Mouse (Mus musculus) forebrain, embryonic 16.5 days (tissue): ENCODE measurements around the gene 4833427G06Rik. TPM values are rescaled to one million over a fixed set of nuclear protein-coding genes. Genes with fewer than 3 reads are reported as not detected.
A peak's percentile ranks its signal among the peaks of the same experiment; 100 is the strongest.

Experiments
- ATAC-seq: fragments of 200-750 bp; cut with Nextera tagmentation; 2 replicates; pipeline ENCODE4 v1.8.0; 2017; ENCODE audit warnings: mild to moderate bottlenecking, moderate library complexity
- H3K27ac ChIP-seq: fragments of 300-500 bp; sonication (generic); 2 replicates; pipeline ENCODE4 v1.5.1; 2014; ENCODE audit warnings: low read length, control low read depth
- H3K27me3 ChIP-seq: fragments of 300-500 bp; sonication (generic); replicated peaks from 2 replicates; pipeline ENCODE4 v1.6.1; 2014; ENCODE audit warnings: low read length; ENCODE audit not compliant: control insufficient read depth, insufficient read depth
- H3K36me3 ChIP-seq: fragments of 300-500 bp; sonication (generic); 2 replicates; pipeline ENCODE4 v1.6.1; 2014; ENCODE audit not compliant: control insufficient read depth, insufficient read depth
- H3K4me1 ChIP-seq: fragments of 300-500 bp; sonication (generic); replicated peaks from 2 replicates; pipeline ENCODE4 v1.6.1; 2014; ENCODE audit warnings: low read length; ENCODE audit not compliant: control insufficient read depth, insufficient read depth
- H3K4me2 ChIP-seq: fragments of 300-500 bp; sonication (generic); 2 replicates; pipeline ENCODE4 v1.6.1; 2014; ENCODE audit warnings: mild to moderate bottlenecking, low read length, control low read depth
- H3K4me3 ChIP-seq: fragments of 300-500 bp; sonication (generic); replicated peaks from 2 replicates; pipeline ENCODE4 v1.5.1; 2014; ENCODE audit warnings: mild to moderate bottlenecking, low read length, control low read depth
- H3K9ac ChIP-seq: fragments of 300-500 bp; sonication (generic); replicated peaks from 2 replicates; pipeline ENCODE4 v1.6.1; 2014; ENCODE audit warnings: low read depth, low read length, control low read depth
- H3K9me3 ChIP-seq: fragments of 300-500 bp; sonication (generic); 2 replicates; pipeline ENCODE4 v1.6.1; 2016; ENCODE audit warnings: low read length; ENCODE audit not compliant: control insufficient read depth
- WGBS: fragments of 180-500 bp; shearing (Covaris S2); extraction: QIAGEN DNeasy Blood & Tissue Kit; methylation state at CpG from one replicate; pipeline ENCODE4 v1.1.7; 2014; 5-methylcytosine and 5-hydroxymethylcytosine counted together
- polyA plus RNA-seq: library from polyadenylated mRNA; unstranded; fragments of >200 nt; fragmentation: Nextera tagmentation; extraction: Ambion mirVana; gene quantifications from 2 replicates; pipeline ENCODE4 v1.2.1, GENCODE M21; 2015

4833427G06Rik gene
- polyA plus RNA-seq, 1 experiment from 2014 or later, result 0.22 TPM

DNA sequence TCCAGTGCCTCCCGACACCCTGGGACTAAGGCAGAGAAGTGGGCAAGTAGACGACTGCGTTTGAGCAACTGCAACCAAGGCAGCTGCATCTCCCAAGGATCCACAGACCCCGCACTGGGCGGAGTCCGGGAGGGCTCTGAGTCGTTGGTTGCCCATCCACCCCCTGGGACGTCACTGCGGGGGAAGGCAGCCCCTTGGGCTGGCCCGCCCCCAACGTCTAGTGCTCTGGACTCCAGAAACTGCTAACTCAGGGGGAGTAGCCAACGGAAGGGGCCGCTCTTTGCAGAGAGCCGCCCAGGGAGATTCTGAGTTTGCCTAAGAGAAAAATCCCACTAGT lies 24.9 kb downstream of the 4833427G06Rik start, which contains the start of gene Layn:
Gene Layn (minus strand): TSS at position 116 of the 337 bp plus-strand sequence.
- ATAC-seq, result peak; percentile 93
- H3K4me2 ChIP-seq, result peak within 1 kb of the TSS; percentile 50
- under 1% methylated on average over 14 of the region's 14 CpGs for WGBS
- peak within 1 kb of the TSS; percentile 31 for H3K9ac ChIP-seq
- H3K9me3 ChIP-seq, result no peaks in the 10 kb centered on the region
- no peaks in the 10 kb centered on the region for H3K27me3 ChIP-seq
- H3K4me1 ChIP-seq, result peaks cover 22% of the 10 kb centered on the region
- H3K4me3 ChIP-seq, result peak within 1 kb of the TSS; percentile 27
- H3K27ac ChIP-seq, result no peak within 1 kb of the TSS
- H3K36me3 ChIP-seq, result no peaks in the 10 kb centered on the region

DNA sequence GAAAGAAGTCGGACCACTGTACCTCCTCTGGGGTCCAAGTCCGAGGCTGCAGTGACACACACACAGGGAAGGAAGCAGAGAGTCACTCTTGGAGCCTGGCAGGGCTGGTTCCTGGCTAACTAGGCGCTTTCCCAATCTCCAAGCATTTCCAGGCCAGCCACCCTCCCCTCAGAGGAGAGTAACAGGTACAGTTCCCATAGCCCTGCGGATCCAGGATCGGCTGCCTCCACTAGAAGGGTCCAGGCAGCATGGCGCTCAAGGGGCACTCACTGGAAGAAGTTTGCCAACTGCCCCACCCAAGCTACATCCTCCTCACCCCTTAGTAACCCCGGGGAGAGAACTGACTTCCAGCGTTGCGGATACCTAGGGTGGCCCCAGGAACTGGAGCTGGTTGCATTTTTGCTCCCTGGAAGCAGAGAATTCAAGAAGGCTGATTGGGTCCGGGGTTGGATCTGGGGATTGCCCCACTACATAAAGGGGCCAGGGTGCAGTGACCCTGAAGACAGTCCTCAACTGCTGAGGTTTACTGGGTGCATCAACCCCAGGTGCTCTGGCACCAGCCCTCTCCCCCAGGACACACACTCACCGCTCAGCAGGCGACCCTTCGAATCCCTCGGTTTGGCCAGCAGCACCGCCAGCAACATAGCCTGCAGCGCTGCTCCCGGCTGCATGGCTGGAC lies 25.4 kb downstream of the 4833427G06Rik start:
- Histone ChIP-seq H3K27me3 (no peaks in the 10 kb centered on the region), H3K4me3 (peak overlapping the region; percentile 27), H3K27ac (no peak overlapping the region), H3K9ac (peak overlapping the region; percentile 31), H3K4me1 (peaks cover 22% of the 10 kb centered on the region), H3K9me3 (no peaks in the 10 kb centered on the region), H3K4me2 (peak overlapping the region; percentile 50), H3K36me3 (no peaks in the 10 kb centered on the region)
- peak; percentile 22; the same call in 1 of the 2 replicates for ATAC-seq
- under 1% methylated on average over 17 of the region's 17 CpGs for WGBS

DNA sequence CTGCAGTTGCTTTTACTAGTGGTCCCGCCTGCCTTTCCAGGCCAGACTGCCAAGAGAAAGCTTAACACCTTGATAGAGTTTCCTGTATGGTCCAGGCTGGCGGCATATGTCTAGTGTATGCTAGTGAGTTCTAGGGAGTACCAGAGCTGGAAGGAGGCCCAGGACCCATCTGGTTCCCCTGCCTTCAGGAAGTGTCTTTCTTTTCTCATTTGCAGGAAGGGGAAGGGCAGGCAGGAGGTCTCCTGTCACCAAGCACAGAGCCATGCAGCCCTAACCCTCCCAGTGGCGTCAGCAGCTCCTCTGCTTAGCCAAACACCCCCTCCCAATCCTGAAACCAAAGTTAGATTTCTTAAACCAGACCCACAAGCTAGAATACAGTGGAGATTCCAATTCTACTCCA lies 26.1 kb downstream of the 4833427G06Rik start:
- H3K4me3 ChIP-seq, result no peak overlapping the region
- peaks cover 22% of the 10 kb centered on the region for H3K4me1 ChIP-seq
- H3K36me3 ChIP-seq, result no peaks in the 10 kb centered on the region
- H3K4me2 ChIP-seq, result peak overlapping the region; percentile 50
- no peaks in the 10 kb centered on the region for H3K9me3 ChIP-seq
- no peaks in the 10 kb centered on the region for H3K27me3 ChIP-seq
- H3K27ac ChIP-seq, result 0 out of 2 replicates have a peak overlapping the region, but pooled peaks have one; percentile 1
- WGBS, result 11% methylated on average over 3 of the region's 3 CpGs
- H3K9ac ChIP-seq, result no peak overlapping the region
- peak; percentile 79 for ATAC-seq

DNA sequence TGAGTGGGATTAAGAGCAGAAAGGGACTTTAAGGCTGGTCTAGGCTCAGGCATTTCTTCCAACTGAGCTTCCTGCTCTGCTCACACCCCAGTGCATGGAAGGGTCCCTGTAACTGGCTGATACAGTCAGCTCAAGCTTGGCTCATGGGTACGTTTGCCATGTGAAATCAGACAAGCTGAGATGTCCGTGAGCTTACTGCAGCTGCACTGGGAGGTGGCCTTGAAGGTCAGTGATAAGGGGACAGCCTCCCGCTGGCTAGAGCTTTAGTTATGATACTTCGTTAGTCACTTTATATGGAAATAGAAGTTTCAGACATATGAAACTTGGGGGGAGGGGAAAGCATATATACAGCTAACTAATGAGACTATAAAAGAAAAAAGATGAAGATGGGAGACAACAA lies 31.1 kb downstream of the 4833427G06Rik start:
- H3K4me2 ChIP-seq, result no peak overlapping the region
- no peak for ATAC-seq
- H3K9ac ChIP-seq, result no peak overlapping the region
- no peaks in the 10 kb centered on the region for H3K27me3 ChIP-seq
- peaks cover 9% of the 10 kb centered on the region for H3K4me1 ChIP-seq
- H3K4me3 ChIP-seq, result no peak overlapping the region
- no peaks in the 10 kb centered on the region for H3K36me3 ChIP-seq
- WGBS, result 84% methylated on average over 4 of the region's 4 CpGs
- no peak overlapping the region for H3K27ac ChIP-seq
- H3K9me3 ChIP-seq, result no peaks in the 10 kb centered on the region

DNA sequence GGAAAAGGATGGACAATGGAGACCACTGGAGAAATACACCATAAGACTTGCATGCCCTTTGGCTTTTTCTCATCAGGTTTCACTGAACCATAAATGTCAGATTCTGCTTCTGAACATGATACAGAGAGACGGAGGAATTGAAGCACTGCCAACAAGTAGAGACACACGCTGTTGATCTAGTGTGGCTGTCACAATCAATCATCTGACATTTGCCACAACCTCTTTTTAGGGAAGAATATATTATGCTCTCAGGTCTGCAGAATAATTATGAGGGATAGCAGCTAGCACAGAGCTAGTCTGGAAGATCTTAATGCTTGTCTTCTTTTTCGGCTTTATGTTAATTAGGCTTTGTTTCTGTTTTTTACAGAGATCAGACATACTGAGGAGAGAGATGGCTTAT lies 33.7 kb downstream of the 4833427G06Rik start:
- no peaks in the 10 kb centered on the region for H3K27me3 ChIP-seq
- no peaks in the 10 kb centered on the region for H3K36me3 ChIP-seq
- WGBS, result 48% methylated on average over 3 of the region's 3 CpGs
- no peak overlapping the region for H3K9ac ChIP-seq
- no peaks in the 10 kb centered on the region for H3K4me1 ChIP-seq
- no peak overlapping the region for H3K4me3 ChIP-seq
- peak overlapping the region; percentile 33; the same call in 1 of the 2 replicates for H3K27ac ChIP-seq
- ATAC-seq, result peak; percentile 43
- H3K9me3 ChIP-seq, result no peaks in the 10 kb centered on the region
- H3K4me2 ChIP-seq, result no peak overlapping the region

DNA sequence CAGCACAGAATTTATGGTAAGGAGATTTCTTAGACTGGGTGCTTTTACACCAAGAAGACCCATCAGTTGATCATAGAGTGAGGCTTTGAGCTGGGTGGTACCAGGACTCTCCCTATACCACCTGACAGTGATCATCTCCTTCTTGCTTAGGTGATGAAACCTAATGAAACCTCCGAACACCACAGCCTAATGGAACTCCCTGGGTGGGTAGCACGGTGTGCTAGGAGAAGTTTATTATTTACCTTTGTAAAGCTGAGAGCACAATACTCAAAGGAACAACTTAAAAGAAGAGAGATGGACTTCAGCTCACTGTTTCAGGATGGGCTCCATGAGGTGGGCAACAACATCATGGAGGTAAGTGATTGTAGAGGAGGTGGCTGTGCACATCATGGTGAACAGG lies 41.3 kb downstream of the 4833427G06Rik start, which contains the start of gene Btg4:
Gene Btg4 (plus strand): TSS at position 301 of the 400 bp plus-strand sequence.
- WGBS, result 89% methylated on average over 2 of the region's 2 CpGs
- H3K9ac ChIP-seq, result no peak within 1 kb of the TSS
- ATAC-seq, result no peak
- no peaks in the 10 kb centered on the region for H3K4me1 ChIP-seq
- H3K27ac ChIP-seq, result no peak within 1 kb of the TSS
- H3K36me3 ChIP-seq, result no peaks in the 10 kb centered on the region
- H3K9me3 ChIP-seq, result no peaks in the 10 kb centered on the region
- no peak within 1 kb of the TSS for H3K4me2 ChIP-seq
- H3K27me3 ChIP-seq, result no peaks in the 10 kb centered on the region
- H3K4me3 ChIP-seq, result no peak within 1 kb of the TSS

DNA sequence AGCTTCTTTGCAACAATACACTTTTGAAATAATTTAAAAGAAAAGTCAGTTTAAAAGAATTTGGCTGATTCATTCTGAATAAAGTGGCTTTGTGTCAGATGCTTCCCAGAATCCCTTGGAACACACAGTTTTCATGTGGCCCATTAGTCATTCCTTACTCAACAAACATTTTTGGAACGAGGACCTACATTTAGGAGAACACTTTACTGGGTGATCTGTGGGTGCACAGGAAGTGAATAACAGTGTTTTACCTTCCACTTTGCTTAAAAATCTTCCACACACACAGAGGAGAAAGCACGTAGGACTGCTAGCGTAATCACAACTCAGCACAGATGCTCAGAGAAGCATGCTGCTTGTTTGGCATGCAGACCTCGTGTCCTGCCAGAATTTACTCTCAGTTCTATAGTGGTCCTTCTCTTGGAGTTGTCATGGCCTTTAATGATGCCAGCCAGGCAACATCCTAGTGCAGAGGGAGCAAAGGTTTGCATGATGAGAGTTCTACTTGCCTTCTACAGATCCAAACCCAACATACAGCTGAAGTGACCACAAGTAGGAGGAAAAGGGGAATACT lies 42.8 kb downstream of the 4833427G06Rik start:
- Histone ChIP-seq H3K9ac (no peak overlapping the region), H3K36me3 (no peaks in the 10 kb centered on the region), H3K4me3 (no peak overlapping the region), H3K27ac (no peak overlapping the region), H3K4me1 (no peaks in the 10 kb centered on the region), H3K4me2 (no peak overlapping the region), H3K27me3 (no peaks in the 10 kb centered on the region), H3K9me3 (no peaks in the 10 kb centered on the region)
- WGBS, result 49% methylated on average over 4 of the region's 4 CpGs
- no peak for ATAC-seq

DNA sequence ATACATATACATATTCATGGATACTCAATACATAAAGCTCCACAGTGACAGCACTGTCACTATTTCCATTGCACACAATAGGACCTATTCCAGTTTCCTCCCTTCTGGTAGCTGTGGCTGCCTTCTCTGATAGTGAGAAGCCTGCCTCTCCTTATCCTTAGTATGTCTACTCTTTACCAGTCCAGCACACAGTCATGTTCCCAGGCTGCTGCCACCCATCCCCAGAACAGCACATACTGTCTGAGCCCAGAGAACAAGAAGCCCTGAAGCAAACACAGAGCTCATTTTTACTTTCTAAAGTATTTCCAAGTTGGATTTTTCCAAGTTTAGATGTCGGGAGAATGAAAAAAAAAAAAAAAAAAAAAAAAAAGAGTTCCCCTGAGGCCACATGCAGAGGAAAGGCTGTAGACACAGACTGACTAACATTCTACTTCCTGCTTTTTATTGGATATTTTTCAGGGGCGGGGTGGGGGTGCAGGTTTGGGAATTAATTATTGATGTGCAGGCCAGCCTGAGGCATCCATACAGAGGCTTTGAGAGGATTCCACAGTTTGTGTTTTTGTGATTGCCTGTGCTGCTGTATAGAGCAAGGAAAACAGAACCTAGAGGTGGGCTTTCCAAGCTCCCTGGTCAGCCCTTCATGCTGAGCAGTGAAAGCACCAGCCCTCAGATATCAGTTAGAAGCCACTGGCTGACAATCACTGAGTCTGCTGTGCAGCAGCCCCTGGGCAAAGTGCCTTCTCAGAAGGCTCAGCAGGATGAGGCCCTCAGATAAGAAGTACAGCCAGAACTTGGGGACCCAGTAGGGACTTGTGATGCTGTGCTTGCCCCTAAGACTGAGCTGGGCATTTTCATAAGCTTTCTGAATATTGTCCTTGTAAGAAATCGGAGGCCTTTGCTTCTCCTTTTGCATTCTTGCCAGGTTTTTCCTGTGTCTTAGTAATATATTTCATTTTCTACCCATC lies 45.2 kb downstream of the 4833427G06Rik start:
- no peak overlapping the region for H3K9ac ChIP-seq

DNA sequence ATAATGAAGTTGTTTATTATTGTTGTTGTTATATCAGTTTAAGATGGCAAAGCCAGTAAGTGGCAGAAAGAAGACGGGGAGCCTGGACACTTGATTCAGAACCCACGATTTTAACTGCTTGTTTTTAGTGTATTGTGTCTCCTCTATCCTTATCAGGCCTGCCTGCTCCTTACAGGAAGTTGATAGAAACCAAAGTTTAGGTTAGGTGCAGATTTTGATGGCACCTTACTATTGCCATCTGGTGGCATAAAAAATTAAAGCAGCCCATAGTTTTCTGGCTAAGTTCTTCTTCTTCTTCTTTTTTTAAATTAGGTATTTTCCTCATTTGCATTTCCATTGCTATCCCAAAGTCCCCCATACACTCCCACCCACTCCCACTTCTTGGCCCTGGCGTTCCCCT lies 49.7 kb downstream of the 4833427G06Rik start:
- Histone ChIP-seq H3K27ac (no peak overlapping the region), H3K4me3 (no peak overlapping the region), H3K4me2 (no peak overlapping the region), H3K9me3 (no peaks in the 10 kb centered on the region), H3K27me3 (no peaks in the 10 kb centered on the region), H3K36me3 (no peaks in the 10 kb centered on the region), H3K9ac (no peak overlapping the region), H3K4me1 (no peaks in the 10 kb centered on the region)
- WGBS, result 81% methylated on average over 3 of the region's 3 CpGs
- ATAC-seq, result no peak

More for the DNA sequence above, 45.2 kb downstream of the 4833427G06Rik start:
- H3K36me3 ChIP-seq, result no peaks in the 10 kb centered on the region
- ATAC-seq, result no peak
- H3K4me2 ChIP-seq, result no peak overlapping the region
- H3K4me3 ChIP-seq, result no peak overlapping the region
- H3K4me1 ChIP-seq, result no peaks in the 10 kb centered on the region
- H3K27me3 ChIP-seq, result no peaks in the 10 kb centered on the region
- H3K27ac ChIP-seq, result no peak overlapping the region
- H3K9me3 ChIP-seq, result no peaks in the 10 kb centered on the region
- WGBS, result 82% methylated on average over 3 of the region's 3 CpGs
